Mouse (Mus musculus): Measurements from ENCODE around the gene Slc25a19. TPM values are rescaled to one million over a fixed set of nuclear protein-coding genes. Genes with fewer than 3 reads are reported as not detected.

The Slc25a19 gene
- polyA plus RNA-seq, 1 experiment from 2014 or later = 56.1 TPM

DNA sequence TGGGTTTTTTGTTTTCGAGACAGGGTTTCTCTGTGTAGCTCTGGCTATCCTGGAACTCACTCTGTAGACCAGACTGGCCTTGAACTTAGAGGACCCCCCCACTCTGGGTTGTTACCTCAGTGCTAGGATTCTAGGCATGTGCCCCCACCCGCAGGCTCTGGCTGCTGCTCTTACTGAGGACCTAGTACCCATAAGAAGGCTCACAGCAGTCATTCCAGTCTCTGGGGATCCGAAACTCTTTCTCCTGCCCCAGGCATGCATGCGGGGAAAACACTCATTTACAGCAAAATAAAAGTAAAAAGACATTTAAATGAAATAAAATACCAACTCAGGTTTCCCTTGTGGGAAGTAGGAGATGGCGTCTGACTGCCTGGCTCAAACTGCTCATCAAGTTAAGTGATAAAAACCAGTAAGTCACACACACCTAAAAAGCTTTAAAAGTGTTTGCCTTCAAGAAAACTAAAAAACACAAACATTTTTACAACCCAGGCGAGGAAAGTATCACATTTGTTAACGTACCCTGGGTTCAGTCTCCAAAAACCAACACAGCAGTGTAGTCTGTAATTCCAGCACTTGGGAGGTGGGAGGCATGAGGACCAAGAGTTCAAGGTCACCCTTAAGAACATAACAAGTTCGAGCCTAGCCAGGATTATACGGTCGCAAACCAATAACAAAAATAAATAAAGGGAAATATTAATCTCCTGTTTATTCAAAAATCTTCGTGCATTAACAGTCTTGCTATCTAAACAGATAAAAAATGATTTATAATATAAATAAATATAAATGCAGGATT is 1.1 kb downstream of the Slc25a19 start:
- Histone ChIP-seq H3K4me3 (peak overlapping the region; percentile 76), H3K4me1 (peaks cover 23% of the 10 kb centered on the region)
- 57% methylated on average over 11 of the region's 11 CpGs for WGBS

DNA sequence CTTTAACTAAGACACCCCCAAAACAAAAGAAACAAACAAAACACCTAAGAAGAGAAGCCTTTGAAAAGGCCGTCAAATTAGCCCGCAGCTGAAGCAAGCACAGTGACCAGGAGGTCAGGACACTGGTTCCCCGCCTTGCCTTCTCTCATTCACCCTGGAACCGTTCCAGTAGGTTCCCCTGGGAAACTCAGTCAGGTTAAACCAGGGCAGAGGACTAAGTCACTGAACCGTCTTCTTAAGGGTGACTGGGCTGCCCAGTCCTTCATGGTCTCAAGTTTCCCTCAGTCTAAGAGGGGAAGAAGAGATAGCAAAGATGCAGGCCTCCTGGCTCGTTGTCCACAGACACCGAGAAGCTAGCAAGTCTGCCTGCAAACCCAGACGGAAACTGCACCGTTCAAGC is 2.2 kb downstream of the Slc25a19 start:
- no peaks in the 10 kb centered on the region for H3K9me3 ChIP-seq
- no peak for ATAC-seq (replicated peaks)
- no peak overlapping the region for H3K9ac ChIP-seq (replicated peaks)
- 80% methylated on average over 9 of the region's 9 CpGs for WGBS
- H3K36me3 ChIP-seq = peaks cover 11% of the 10 kb centered on the region
- H3K27me3 ChIP-seq = no peaks in the 10 kb centered on the region
- H3K27ac ChIP-seq (replicated peaks) = no peak overlapping the region
- no peak overlapping the region for H3K4me3 ChIP-seq
- peaks cover 23% of the 10 kb centered on the region for H3K4me1 ChIP-seq
- H3K4me2 ChIP-seq (replicated peaks) = no peak overlapping the region

More for the DNA sequence above, 1.1 kb downstream of the Slc25a19 start:
- ATAC-seq (replicated peaks) = no peak
- no peak overlapping the region for H3K27ac ChIP-seq (replicated peaks)
- H3K9me3 ChIP-seq = no peaks in the 10 kb centered on the region
- peaks cover 10% of the 10 kb centered on the region for H3K36me3 ChIP-seq
- H3K9ac ChIP-seq (replicated peaks) = peak overlapping the region; percentile 60
- no peaks in the 10 kb centered on the region for H3K27me3 ChIP-seq
- peak overlapping the region; percentile 71 for H3K4me2 ChIP-seq (replicated peaks)

DNA sequence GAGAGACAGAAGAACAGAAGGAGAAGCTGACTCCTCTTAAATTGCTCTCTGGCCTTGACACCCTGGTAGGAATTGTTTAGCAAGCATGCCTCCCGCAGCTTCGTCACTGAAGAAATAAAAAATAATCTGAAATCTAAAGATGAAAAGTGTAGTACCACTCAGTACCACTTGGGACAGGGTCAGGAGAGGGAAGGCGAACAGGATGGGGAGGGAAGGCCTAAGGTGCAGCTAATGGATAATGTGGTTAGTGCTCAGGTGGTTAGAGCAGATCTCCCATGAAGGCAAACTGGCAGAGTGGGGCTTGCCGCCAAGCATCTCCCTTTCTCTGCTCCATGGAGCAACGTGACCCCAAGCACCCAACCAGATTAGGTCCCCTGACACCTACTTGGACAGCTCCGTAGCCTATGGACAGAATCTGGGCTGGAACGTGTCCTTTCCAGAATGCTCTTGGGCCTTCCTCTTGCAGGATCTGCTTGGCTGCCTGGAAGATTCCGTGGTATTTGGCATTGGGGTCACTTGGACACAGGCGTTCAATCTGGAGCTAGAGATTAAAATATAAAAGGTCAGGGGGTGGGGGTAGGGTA is 4.5 kb downstream of the Slc25a19 start:
- ATAC-seq (replicated peaks) = no peak
- Histone ChIP-seq H3K27ac (replicated peaks) (no peak overlapping the region), H3K4me3 (no peak overlapping the region), H3K36me3 (peaks cover 17% of the 10 kb centered on the region), H3K4me1 (peaks cover 20% of the 10 kb centered on the region), H3K9ac (replicated peaks) (no peak overlapping the region), H3K27me3 (no peaks in the 10 kb centered on the region), H3K4me2 (replicated peaks) (no peak overlapping the region), H3K9me3 (no peaks in the 10 kb centered on the region)
- WGBS = 74% methylated on average over 9 of the region's 9 CpGs

DNA sequence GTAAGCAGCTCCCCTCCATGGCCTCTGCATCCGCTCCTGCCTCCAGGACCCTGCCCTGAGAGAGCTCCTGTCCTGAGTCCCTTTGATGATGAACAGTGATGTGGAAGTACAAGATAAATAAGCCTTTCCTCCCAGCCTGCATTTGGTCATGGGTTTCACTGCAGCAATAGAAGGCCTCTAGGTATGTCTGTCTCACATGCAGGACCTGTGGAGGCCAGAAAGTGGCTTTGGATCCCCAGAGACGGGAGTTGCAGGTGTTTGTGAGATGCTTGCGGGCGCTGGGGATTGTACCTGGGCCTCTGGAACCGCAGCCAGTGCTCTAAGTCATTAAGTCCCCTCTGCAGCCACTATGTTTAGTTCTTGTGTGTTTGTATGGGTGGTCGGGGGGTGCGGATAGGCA is 8.1 kb downstream of the Slc25a19 start:
- Histone ChIP-seq H3K27me3 (no peaks in the 10 kb centered on the region), H3K27ac (replicated peaks) (no peak overlapping the region), H3K4me1 (no peaks in the 10 kb centered on the region), H3K9ac (replicated peaks) (no peak overlapping the region), H3K9me3 (no peaks in the 10 kb centered on the region), H3K4me2 (replicated peaks) (no peak overlapping the region), H3K4me3 (no peak overlapping the region), H3K36me3 (peaks cover 28% of the 10 kb centered on the region)
- 95% methylated on average over 7 of the region's 7 CpGs for WGBS
- ATAC-seq (replicated peaks) = no peak

DNA sequence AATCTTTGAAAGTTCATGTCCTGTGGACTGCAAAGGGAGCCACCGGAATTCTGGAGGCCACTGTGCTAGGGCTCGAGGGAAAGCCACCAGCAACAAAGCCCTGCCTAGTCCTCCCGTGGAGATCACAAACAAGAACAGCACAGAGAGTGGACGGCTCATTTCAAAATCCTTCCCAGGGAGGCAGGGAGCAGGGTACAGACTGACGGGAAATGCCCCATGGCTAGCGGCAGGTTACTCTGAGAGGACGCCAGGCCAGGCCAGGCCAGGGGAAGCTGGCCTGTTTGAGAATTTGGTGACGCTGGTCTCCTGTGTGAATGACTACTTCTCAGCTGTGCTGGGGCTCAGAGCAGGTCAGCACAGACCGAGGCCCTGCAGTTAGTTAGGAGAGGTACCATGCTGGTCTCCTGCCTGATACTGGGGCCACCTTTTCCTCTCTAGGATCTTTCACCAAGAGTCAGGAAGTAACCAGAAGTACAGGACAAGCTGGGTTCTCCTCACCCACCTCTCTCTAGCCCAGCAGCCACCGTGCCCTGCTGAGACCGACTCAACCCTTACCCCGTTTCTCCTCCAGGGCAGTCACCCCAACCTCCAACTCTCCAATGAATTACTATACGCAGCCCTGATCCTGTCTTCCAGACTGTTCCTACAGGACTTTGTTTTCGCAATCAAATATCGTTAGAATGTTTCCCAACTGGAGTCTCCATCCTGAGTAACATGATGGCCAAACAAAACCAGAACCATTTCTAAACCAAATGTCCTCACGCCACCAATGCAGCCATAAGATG is 9.2 kb downstream of the Slc25a19 start:
- 85% methylated on average over 16 of the region's 16 CpGs for WGBS
- H3K36me3 ChIP-seq = peaks cover 29% of the 10 kb centered on the region

DNA sequence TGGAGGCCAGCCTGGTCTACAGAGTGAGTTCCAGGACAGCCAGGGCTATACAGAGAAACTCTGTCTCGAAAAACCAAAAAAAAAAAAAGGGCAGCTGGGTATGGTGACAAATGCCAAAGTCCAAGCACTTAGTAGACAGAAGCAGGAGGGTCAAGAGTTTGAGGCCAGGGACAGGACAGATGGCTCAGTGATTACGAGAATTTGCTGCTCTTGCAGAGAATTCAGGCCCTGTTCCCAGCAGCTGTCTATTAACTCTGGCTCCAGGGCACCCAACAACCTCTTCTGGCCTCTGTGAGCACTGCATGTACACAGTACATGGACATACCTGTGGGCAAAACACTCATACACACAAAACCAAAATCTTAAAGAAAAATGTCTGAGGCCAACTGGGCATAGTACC is 10.1 kb downstream of the Slc25a19 start:
- H3K27ac ChIP-seq (replicated peaks) = no peak overlapping the region
- no peak for ATAC-seq (replicated peaks)
- H3K9me3 ChIP-seq = no peaks in the 10 kb centered on the region
- H3K4me2 ChIP-seq (replicated peaks) = no peak overlapping the region
- H3K27me3 ChIP-seq = no peaks in the 10 kb centered on the region
- H3K4me3 ChIP-seq = no peak overlapping the region
- WGBS = 76% methylated on average over 2 of the region's 2 CpGs
- H3K4me1 ChIP-seq = peaks cover 6% of the 10 kb centered on the region
- peaks cover 28% of the 10 kb centered on the region for H3K36me3 ChIP-seq
- no peak overlapping the region for H3K9ac ChIP-seq (replicated peaks)

More for the DNA sequence above, 9.2 kb downstream of the Slc25a19 start:
- Histone ChIP-seq H3K27me3 (no peaks in the 10 kb centered on the region), H3K27ac (replicated peaks) (no peak overlapping the region), H3K4me1 (no peaks in the 10 kb centered on the region), H3K9ac (replicated peaks) (no peak overlapping the region), H3K4me3 (no peak overlapping the region), H3K9me3 (no peaks in the 10 kb centered on the region), H3K4me2 (replicated peaks) (no peak overlapping the region)
- ATAC-seq (replicated peaks) = no peak

DNA sequence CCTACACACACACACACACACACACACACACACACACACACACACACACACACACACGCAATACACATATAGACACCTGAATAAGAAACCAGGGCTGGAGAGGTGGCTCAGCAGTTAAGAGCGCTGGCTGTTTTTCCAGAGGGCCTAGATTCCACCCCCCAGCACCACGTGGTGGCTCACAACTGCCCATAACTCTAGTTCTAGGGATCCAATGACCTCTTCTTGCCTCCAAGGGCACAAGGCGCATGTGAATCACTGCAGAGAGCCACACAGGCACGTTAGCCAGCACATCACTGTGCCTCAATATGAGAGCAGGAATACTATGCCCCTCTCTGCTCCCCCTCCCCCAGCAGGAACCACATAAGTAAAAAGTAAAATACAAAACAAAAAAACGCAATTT is 11.2 kb downstream of the Slc25a19 start:
- WGBS = 88% methylated on average over 6 of the region's 6 CpGs
- Histone ChIP-seq H3K4me1 (peaks cover 14% of the 10 kb centered on the region), H3K4me2 (replicated peaks) (no peak overlapping the region), H3K36me3 (peaks cover 18% of the 10 kb centered on the region), H3K9ac (replicated peaks) (no peak overlapping the region), H3K27me3 (no peaks in the 10 kb centered on the region), H3K4me3 (no peak overlapping the region), H3K27ac (replicated peaks) (no peak overlapping the region), H3K9me3 (no peaks in the 10 kb centered on the region)
- no peak for ATAC-seq (replicated peaks)

DNA sequence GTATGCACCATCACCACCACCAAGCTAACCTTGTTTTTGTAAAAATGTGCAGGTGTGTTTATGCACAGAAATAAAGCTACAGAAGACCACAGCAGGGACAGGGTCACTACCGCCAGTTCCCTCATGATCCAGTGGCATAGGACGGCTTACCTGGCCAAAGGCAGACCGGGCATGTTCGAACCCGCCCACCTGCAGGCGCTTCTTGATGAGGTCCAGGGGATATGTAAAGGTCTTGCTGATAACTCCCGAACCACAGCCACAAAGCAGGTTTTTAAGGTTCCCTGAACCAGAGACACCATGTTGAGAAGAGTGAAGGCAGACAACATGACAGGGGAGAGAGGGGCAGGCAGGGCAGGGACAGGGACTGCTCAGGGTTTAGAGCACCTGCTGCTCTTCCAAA is 11.7 kb downstream of the Slc25a19 start:
- H3K4me2 ChIP-seq (replicated peaks) = no peak overlapping the region
- no peaks in the 10 kb centered on the region for H3K9me3 ChIP-seq
- 95% methylated on average over 7 of the region's 7 CpGs for WGBS
- no peak overlapping the region for H3K4me3 ChIP-seq
- H3K27me3 ChIP-seq = no peaks in the 10 kb centered on the region
- no peak overlapping the region for H3K9ac ChIP-seq (replicated peaks)
- no peak overlapping the region for H3K27ac ChIP-seq (replicated peaks)
- ATAC-seq (replicated peaks) = no peak
- peaks cover 18% of the 10 kb centered on the region for H3K36me3 ChIP-seq
- peaks cover 18% of the 10 kb centered on the region for H3K4me1 ChIP-seq

DNA sequence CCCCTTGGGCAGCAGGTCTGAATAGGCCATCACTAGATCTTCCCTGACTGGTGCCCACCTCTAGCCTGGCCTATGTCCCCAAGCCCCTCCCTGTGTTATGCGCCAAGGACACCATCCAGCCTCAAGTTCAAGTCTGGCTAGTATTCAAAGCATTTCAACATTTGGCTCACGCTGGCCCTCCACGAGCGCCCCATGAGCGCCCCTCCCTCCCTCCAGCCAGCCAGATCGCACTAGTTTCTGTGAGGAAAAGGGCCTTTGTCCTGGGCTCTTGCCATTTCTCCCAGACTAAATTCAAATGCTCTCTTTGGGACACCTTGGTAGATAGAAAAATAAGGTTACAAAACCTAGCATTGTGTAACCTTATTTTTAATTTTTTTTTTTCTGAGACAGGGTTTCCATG is 12.2 kb downstream of the Slc25a19 start:
- no peak for ATAC-seq (replicated peaks)
- peaks cover 18% of the 10 kb centered on the region for H3K4me1 ChIP-seq
- no peak overlapping the region for H3K4me2 ChIP-seq (replicated peaks)
- H3K9ac ChIP-seq (replicated peaks) = no peak overlapping the region
- H3K9me3 ChIP-seq = no peaks in the 10 kb centered on the region
- H3K4me3 ChIP-seq = no peak overlapping the region
- H3K36me3 ChIP-seq = peaks cover 18% of the 10 kb centered on the region
- no peak overlapping the region for H3K27ac ChIP-seq (replicated peaks)
- H3K27me3 ChIP-seq = no peaks in the 10 kb centered on the region
- WGBS = 86% methylated on average over 6 of the region's 6 CpGs

DNA sequence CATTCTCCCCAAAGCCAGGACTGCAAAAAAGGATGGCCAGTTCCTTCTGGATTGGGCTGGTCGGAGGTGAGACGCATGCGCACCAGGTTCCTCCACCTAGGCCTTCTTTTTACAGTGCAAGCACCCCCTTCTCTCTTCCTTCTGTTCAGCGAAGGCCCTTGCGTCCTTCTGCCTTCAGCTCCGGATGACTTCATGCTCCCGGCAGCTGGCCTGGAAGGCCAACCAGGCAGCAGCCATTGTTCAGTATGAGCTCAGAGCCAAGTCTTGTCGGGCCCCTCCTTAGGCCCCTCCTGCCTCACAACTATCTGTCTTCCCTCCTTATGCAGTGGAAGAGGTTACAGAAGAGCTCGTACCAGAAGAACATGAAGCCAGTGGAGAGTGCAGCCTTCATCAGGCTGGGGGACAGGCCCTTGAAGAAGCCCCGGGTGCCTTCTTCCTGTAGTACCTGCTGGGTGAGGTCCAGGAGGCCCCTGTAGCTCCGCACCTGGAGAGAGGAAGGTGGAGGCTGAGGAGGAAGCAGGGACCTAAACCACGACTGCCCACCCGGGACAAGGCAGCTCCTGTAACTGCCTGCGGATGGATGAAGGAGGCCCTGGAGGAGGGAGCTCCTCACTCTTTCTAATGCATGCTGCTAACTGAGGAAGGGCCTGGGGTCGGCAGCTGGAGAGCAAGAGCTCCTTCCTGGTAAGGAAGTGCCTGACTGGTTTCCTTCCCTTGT is 12.8 kb downstream of the Slc25a19 start:
- Histone ChIP-seq H3K36me3 (peaks cover 13% of the 10 kb centered on the region; the same call in 1 of the 2 replicates), H3K9ac (replicated peaks) (no peak overlapping the region), H3K9me3 (no peaks in the 10 kb centered on the region), H3K27ac (replicated peaks) (no peak overlapping the region), H3K4me2 (replicated peaks) (no peak overlapping the region), H3K4me1 (peaks cover 18% of the 10 kb centered on the region), H3K27me3 (no peaks in the 10 kb centered on the region), H3K4me3 (no peak overlapping the region)
- 86% methylated on average over 15 of the region's 15 CpGs for WGBS
- ATAC-seq (replicated peaks) = no peak

GRCm38 (mm10) chr11:115614346-115615107 is 13.6 kb downstream of the Slc25a19 start:
- peaks cover 13% of the 10 kb centered on the region; the same call in 1 of the 2 replicates for H3K36me3 ChIP-seq
- 85% methylated on average over 10 of the region's 10 CpGs for WGBS
- no peak overlapping the region for H3K4me3 ChIP-seq
- no peak overlapping the region for H3K27ac ChIP-seq (replicated peaks)
- H3K9me3 ChIP-seq = no peaks in the 10 kb centered on the region
- H3K9ac ChIP-seq (replicated peaks) = no peak overlapping the region
- no peaks in the 10 kb centered on the region for H3K27me3 ChIP-seq
- peaks cover 18% of the 10 kb centered on the region for H3K4me1 ChIP-seq
- no peak overlapping the region for H3K4me2 ChIP-seq (replicated peaks)
- ATAC-seq (replicated peaks) = no peak
